7 mouse cellular contexts compared by ENCODE assay signal in genomic region chr7:25178787-25179605, GRCm38 (mm10). TPM values are rescaled to one million over a fixed set of nuclear protein-coding genes. Genes with fewer than 3 reads are reported as not detected.
DNase-seq lines count a peak whose midpoint lies in the region; ATAC-seq and TF ChIP-seq lines count a peak whose summit lies in the region.

No protein-coding gene starts in this region.

- no peaks in the 10 kb centered on the region for H3K4me1 ChIP-seq in lung, postnatal 0 days (ENCODE audit: insufficient read depth, low read depth, low read length)
- peaks cover 13% of the 10 kb centered on the region for H3K4me1 ChIP-seq in heart, embryonic 16.5 days (ENCODE audit: control insufficient read depth, insufficient read depth, low read length)
- H3K4me1 ChIP-seq in limb, embryonic 15.5 days, result peaks cover 29% of the 10 kb centered on the region

- DNase-seq in lung, postnatal 0 days (ENCODE audit: low spot score), result peak; percentile 30
- DNase-seq in lung, postnatal 36 days, result no peak
- DNase-seq in cerebellum, postnatal 10 days, result peak; percentile 69 to 76
- peak; percentile 40 to 44 for DNase-seq in right cerebral cortex, adult 2 months (ENCODE audit: low spot score in 2 of 2)
- DNase-seq in adrenal gland, adult (ENCODE audit: inconsistent age in 2 of 2, low spot score in 1 of 2), result no peak

- TF ChIP-seq CTCF in lung, postnatal 0 days (IDR thresholded peaks at IDR 0.05), result no peak

- no peak for TF ChIP-seq EP300 in lung, postnatal 0 days (IDR thresholded peaks at IDR 0.05)

- no peaks in the 10 kb centered on the region for H3K9me3 ChIP-seq in lung, postnatal 0 days (ENCODE audit: low read length)
- no peaks in the 10 kb centered on the region for H3K9me3 ChIP-seq in heart, embryonic 16.5 days (replicated peaks; ENCODE audit: control insufficient read depth, low read length)
- H3K9me3 ChIP-seq in limb, embryonic 15.5 days, result no peaks in the 10 kb centered on the region

- H3K27ac ChIP-seq in lung, postnatal 0 days (ENCODE audit: low read length), result no peak overlapping the region
- no peak overlapping the region for H3K27ac ChIP-seq in heart, embryonic 16.5 days (ENCODE audit: low read length)
- H3K27ac ChIP-seq in limb, embryonic 15.5 days, result no peak overlapping the region

- peaks cover 75% of the 10 kb centered on the region for H3K27me3 ChIP-seq in lung, postnatal 0 days (replicated peaks; ENCODE audit: insufficient read depth, low read length)
- peaks cover 86% of the 10 kb centered on the region for H3K27me3 ChIP-seq in heart, embryonic 16.5 days (ENCODE audit: control insufficient read depth, insufficient read depth, low read length)
- H3K27me3 ChIP-seq in limb, embryonic 15.5 days, result peaks cover 84% of the 10 kb centered on the region

- peak overlapping the region; percentile 64 for H3K4me2 ChIP-seq in lung, postnatal 0 days (replicated peaks; ENCODE audit: low read depth, low read length)
- H3K4me2 ChIP-seq in heart, embryonic 16.5 days (ENCODE audit: low read depth, low read length), result peak overlapping the region; percentile 93
- H3K4me2 ChIP-seq in limb, embryonic 15.5 days, result peak overlapping the region; percentile 93

- no peak overlapping the region for H3K9ac ChIP-seq in lung, postnatal 0 days (replicated peaks; ENCODE audit: low read depth)
- H3K9ac ChIP-seq in heart, embryonic 16.5 days (ENCODE audit: low read length), result peak overlapping the region; percentile 53
- peak overlapping the region; percentile 42 for H3K9ac ChIP-seq in limb, embryonic 15.5 days

- H3K4me3 ChIP-seq in lung, postnatal 0 days (ENCODE audit: low read depth, low read length), result peak overlapping the region; percentile 18
- peak overlapping the region; percentile 57 for H3K4me3 ChIP-seq in heart, embryonic 16.5 days (ENCODE audit: low read length)
- H3K4me3 ChIP-seq in limb, embryonic 15.5 days, result peak overlapping the region; percentile 52

- H3K36me3 ChIP-seq in lung, postnatal 0 days (ENCODE audit: insufficient read depth, low read length), result no peaks in the 10 kb centered on the region
- no peaks in the 10 kb centered on the region for H3K36me3 ChIP-seq in heart, embryonic 16.5 days (ENCODE audit: control insufficient read depth, insufficient read depth)
- H3K36me3 ChIP-seq in limb, embryonic 15.5 days, result no peaks in the 10 kb centered on the region

- 1% methylated on average over 56 of the region's 56 CpGs for WGBS in lung, postnatal 0 days
- WGBS in heart, embryonic 16.5 days, result 1% methylated on average over 50 of the region's 56 CpGs
- under 1% methylated on average over 56 of the region's 56 CpGs for WGBS in limb, embryonic 15.5 days

- ATAC-seq in lung, postnatal 0 days, result peak; percentile 59
- ATAC-seq in heart, embryonic 16.5 days (replicated peaks; ENCODE audit: extremely low read depth, insufficient read depth, low FRiP score), result peak; percentile 54; the same call in 1 of the 2 replicates
- no peak; the same call in 1 of the 2 replicates for ATAC-seq in limb, embryonic 15.5 days (ENCODE audit: insufficient number of reproducible peaks, low FRiP score, low TSS enrichment, low read depth)

RNA-seq across cellular contexts. Expression of gene Pou2f2, which starts 0.5 kb away (rescaled TPM):
- polyA plus RNA-seq in lung, postnatal 0 days (2015; fragmentation: Nextera tagmentation; extraction: Ambion mirVana), result 0.98 and 1.4 TPM in 2 replicates
- 0.42 and 0.58 TPM in 2 replicates for polyA plus RNA-seq in heart, embryonic 16.5 days (2015; fragmentation: Nextera tagmentation; extraction: Ambion mirVana)
- polyA plus RNA-seq in limb, embryonic 15.5 days (2015; fragmentation: Nextera tagmentation; extraction: Ambion mirVana), result 1.1 and 1.4 TPM in 2 replicates

RNA-seq across cellular contexts. Expression of gene Dedd2, which starts 41.4 kb away (rescaled TPM):
- polyA plus RNA-seq in lung, postnatal 0 days (2015; fragmentation: Nextera tagmentation; extraction: Ambion mirVana), result 15.9 and 18.2 TPM in 2 replicates
- polyA plus RNA-seq in heart, embryonic 16.5 days (2015; fragmentation: Nextera tagmentation; extraction: Ambion mirVana), result 8.3 and 8.6 TPM in 2 replicates
- 12.2 and 13.6 TPM in 2 replicates for polyA plus RNA-seq in limb, embryonic 15.5 days (2015; fragmentation: Nextera tagmentation; extraction: Ambion mirVana)

RNA-seq across cellular contexts. Expression of gene Zfp526, which starts 42.2 kb away (rescaled TPM):
- polyA plus RNA-seq in lung, postnatal 0 days (2015; fragmentation: Nextera tagmentation; extraction: Ambion mirVana), result 1.6 and 2.2 TPM in 2 replicates
- polyA plus RNA-seq in heart, embryonic 16.5 days (2015; fragmentation: Nextera tagmentation; extraction: Ambion mirVana), result 2.2 and 2.3 TPM in 2 replicates
- polyA plus RNA-seq in limb, embryonic 15.5 days (2015; fragmentation: Nextera tagmentation; extraction: Ambion mirVana), result 2.7 and 2.8 TPM in 2 replicates

RNA-seq across cellular contexts. Expression of gene Gsk3a, which starts 58.7 kb away (rescaled TPM):
- 6.7 and 6.8 TPM in 2 replicates for polyA plus RNA-seq in lung, postnatal 0 days (2015; fragmentation: Nextera tagmentation; extraction: Ambion mirVana)
- polyA plus RNA-seq in heart, embryonic 16.5 days (2015; fragmentation: Nextera tagmentation; extraction: Ambion mirVana), result 6.7 and 6.8 TPM in 2 replicates
- 8.2 and 10.0 TPM in 2 replicates for polyA plus RNA-seq in limb, embryonic 15.5 days (2015; fragmentation: Nextera tagmentation; extraction: Ambion mirVana)

Comparison
In these comparisons a context has a peak if more than half of its experiments do, and no peak if none do; other contexts are left out.
1. DNase-seq: peak in lung, postnatal 0 days (single experiment), cerebellum, postnatal 10 days (2 of 2) and right cerebral cortex, adult 2 months (2 of 2); none in lung, postnatal 36 days (single experiment) and adrenal gland, adult (0 of 2).
2. Peak in every context shown above with its lines, with median percentiles within 50 percentile points of each other: H3K4me2 ChIP-seq and H3K4me3 ChIP-seq.